Mouse (Mus musculus) E14TG2a.4 (cell line): ENCODE results near the gene Flrt3.

Experiments used
- CTCF ChIP-seq: conservative IDR thresholded peaks from 2 replicates; pipeline ENCODE4 v1.5.1; 2014; ENCODE audit warnings: low read length
- NANOG ChIP-seq: IDR thresholded peaks from 2 replicates; pipeline ENCODE4 v1.6.1; 2014; ENCODE audit warnings: borderline replicate concordance, low read length, mixed read lengths

DNA sequence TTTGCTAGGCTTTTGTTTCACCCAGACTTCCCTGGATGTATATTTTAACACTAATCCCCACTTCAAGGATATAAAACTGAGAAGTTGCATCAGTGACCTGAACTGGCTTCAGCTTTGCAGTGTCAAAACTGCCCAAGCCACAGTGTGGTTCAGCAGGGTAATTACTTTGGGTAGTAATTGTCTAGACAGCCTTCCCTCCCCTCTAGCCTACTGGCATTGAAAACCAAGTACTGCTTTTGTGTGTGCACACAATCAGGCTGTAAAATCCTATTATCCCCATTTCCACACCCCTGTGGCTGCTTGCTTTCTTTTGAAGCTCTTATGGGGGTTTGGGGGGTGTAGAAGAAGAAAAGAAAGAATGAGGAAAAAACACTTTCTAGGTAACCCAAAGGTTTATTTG is 17.8 kb downstream of the Flrt3 start:
- TF ChIP-seq CTCF (no peak), NANOG (no peak; the same call in 1 of the 2 replicates)
